Mouse (Mus musculus): ENCODE data around the gene E130308A19Rik. TPM values are rescaled to one million over a fixed set of nuclear protein-coding genes. Genes with fewer than 3 reads are reported as not detected.

E130308A19Rik gene
- polyA plus RNA-seq, 1 experiment from 2014 or later, result 25.1 TPM

DNA sequence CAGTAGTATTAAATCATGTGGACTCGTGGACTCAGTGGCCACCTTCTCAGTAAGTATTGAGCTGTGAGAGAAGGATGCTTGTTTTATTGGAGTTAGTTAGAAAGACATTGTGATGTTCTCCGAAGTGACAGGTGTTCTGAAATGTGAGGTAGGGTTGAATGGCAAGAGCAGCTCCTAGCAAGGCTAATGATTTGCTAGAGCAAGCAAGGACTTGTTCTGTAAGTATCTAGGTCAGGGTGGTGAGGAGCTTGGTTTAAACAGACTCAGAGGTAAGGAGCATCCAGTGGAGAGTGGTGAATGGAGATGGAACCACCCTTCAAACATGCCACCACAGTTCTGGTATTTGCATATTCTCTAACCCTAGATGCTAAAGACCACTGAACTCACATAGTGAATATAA is 16.6 kb downstream of the E130308A19Rik start:
- H3K9ac ChIP-seq, result no peak overlapping the region
- no peak overlapping the region for H3K4me2 ChIP-seq
- no peaks in the 10 kb centered on the region for H3K36me3 ChIP-seq
- WGBS, result 67% methylated on average over 2 of the region's 2 CpGs
- H3K27ac ChIP-seq, result no peak overlapping the region
- H3K4me3 ChIP-seq, result no peak overlapping the region
- no peaks in the 10 kb centered on the region for H3K27me3 ChIP-seq
- ATAC-seq (ENCODE audit: borderline replicate concordance, extremely low read depth, low FRiP score, low TSS enrichment), result no peak
- peaks cover 31% of the 10 kb centered on the region for H3K4me1 ChIP-seq
- no peaks in the 10 kb centered on the region for H3K9me3 ChIP-seq

DNA sequence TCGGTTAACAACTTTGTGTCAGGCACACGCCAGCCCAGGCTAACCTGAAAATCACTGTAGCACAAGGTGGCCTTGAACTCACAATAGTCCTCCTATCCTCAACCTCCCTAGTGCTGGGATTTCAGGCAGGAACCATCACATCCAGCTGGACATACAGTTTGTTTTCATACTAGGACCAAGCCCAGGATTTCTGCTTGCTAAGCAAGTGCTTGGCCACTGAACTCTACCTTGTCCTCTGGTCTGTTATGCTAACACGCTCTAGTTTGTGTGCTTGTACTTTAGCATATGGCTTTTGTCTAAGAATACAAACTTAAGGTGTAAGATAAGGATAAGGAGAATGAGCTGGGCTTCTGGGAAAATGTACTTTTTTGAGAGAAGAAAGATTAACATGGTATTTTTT is 18.4 kb downstream of the E130308A19Rik start:
- Histone ChIP-seq H3K27ac (no peak overlapping the region), H3K4me1 (peaks cover 23% of the 10 kb centered on the region), H3K4me3 (no peak overlapping the region), H3K9ac (no peak overlapping the region), H3K36me3 (no peaks in the 10 kb centered on the region), H3K27me3 (no peaks in the 10 kb centered on the region), H3K4me2 (no peak overlapping the region), H3K9me3 (no peaks in the 10 kb centered on the region)
- 72% methylated on average over 3 of the region's 3 CpGs for WGBS
- no peak for ATAC-seq (ENCODE audit: borderline replicate concordance, extremely low read depth, low FRiP score, low TSS enrichment)

DNA sequence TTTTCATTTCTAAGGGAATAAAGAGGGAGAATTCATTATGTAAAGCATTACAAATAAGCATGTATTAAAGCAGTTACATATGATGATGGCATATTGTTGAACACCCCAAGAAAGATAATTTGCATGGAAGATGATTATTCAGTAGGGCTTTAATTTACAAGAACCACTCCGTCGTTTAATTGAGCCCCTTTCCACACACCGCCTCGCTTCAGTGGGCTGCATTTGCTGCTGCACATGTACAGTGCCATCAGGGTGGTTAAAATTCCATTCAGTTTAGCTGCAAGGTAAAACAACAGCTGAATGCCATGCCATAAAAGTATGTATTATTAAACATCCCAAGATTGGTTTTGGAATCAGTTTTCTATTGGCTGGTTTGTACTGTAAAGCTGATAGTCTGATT is 19.0 kb downstream of the E130308A19Rik start:
- Histone ChIP-seq H3K9me3 (no peaks in the 10 kb centered on the region), H3K4me3 (no peak overlapping the region), H3K36me3 (no peaks in the 10 kb centered on the region), H3K27ac (no peak overlapping the region), H3K4me2 (no peak overlapping the region), H3K27me3 (no peaks in the 10 kb centered on the region), H3K9ac (no peak overlapping the region), H3K4me1 (peaks cover 19% of the 10 kb centered on the region)
- WGBS, result 86% methylated on average over 4 of the region's 4 CpGs
- ATAC-seq (ENCODE audit: borderline replicate concordance, extremely low read depth, low FRiP score, low TSS enrichment), result no peak

DNA sequence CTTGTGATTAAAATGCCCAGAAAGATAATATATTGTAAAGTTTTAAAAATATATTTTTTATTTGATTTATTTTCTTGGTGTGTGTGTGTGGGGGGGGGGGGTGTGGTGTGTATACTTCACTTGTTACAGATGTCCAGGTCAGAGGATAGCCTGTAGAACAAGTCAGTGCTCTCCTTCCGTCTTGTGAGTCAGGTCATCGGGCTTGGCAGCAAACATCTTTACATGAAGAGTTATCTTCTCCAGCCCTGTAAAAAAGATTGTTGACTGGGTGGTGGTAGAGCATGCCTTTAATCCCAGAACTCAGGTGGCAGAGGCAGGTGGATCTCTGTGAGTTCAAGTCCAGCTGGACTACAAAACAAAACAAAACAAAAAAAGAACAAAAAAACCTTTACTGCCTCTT is 19.6 kb downstream of the E130308A19Rik start:
- Histone ChIP-seq H3K4me3 (no peak overlapping the region), H3K9ac (no peak overlapping the region), H3K9me3 (no peaks in the 10 kb centered on the region), H3K36me3 (no peaks in the 10 kb centered on the region), H3K4me2 (no peak overlapping the region), H3K27me3 (no peaks in the 10 kb centered on the region), H3K4me1 (peaks cover 14% of the 10 kb centered on the region), H3K27ac (no peak overlapping the region)
- ATAC-seq (ENCODE audit: borderline replicate concordance, extremely low read depth, low FRiP score, low TSS enrichment), result no peak
- WGBS, result 78% methylated on average over 2 of the region's 2 CpGs

DNA sequence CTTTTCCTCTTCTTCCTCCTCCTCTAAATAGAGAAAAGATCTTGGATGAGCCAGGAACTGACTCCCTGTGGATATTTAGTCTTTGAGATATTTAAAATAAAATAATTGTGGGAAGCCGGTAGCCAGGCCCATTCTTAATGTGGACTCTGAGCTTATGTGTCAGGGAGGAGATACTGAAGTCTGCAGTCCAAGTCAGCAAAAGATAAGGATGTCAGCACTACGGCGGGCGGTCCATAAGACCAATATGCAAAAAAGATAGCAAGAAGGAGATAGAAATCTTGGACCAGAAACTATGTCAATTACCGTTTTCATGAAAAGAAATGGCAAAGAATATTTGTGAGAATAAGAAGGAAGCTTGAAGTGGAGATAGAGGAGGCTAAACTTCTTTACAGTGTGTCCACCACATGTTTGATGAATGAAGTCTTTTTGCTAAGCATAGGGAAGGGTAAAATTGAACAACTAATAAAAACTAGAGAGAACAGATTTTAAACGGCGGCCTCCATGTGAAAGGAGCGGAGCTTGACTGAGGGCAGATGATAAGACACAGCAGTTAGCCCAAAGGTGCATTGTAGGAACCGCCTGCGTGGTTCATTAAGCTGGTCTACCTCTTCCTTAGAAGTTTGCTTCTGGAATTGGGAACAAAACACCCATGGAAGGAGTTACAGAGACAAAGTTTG is 20.1 kb downstream of the E130308A19Rik start:
- no peak overlapping the region for H3K4me3 ChIP-seq
- H3K27me3 ChIP-seq, result no peaks in the 10 kb centered on the region
- H3K9me3 ChIP-seq, result no peaks in the 10 kb centered on the region
- no peak overlapping the region for H3K27ac ChIP-seq
- ATAC-seq (ENCODE audit: borderline replicate concordance, extremely low read depth, low FRiP score, low TSS enrichment), result no peak
- 87% methylated on average over 10 of the region's 10 CpGs for WGBS
- H3K36me3 ChIP-seq, result no peaks in the 10 kb centered on the region
- peaks cover 10% of the 10 kb centered on the region; the same call in 1 of the 2 replicates for H3K4me1 ChIP-seq
- H3K9ac ChIP-seq, result no peak overlapping the region
- H3K4me2 ChIP-seq, result no peak overlapping the region

DNA sequence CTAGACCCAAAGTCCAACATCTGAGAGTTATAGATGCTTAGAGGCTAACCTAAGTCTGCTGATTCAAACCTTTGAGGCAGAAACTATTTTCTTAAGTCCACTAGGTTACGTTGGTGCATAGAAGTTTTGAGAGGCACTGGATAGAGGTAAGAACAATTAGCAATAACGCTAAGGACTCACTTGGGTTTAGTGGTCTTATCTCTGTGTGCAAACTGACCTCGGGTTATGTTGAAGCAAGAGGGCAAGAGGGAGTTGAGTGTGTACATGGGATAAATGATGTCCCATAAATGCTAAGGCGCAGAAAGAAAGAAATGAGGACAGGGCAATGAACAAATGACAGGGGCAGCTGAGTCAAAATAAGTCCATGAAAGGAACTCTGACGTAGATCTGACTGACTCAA is 23.1 kb downstream of the E130308A19Rik start:
- ATAC-seq (ENCODE audit: borderline replicate concordance, extremely low read depth, low FRiP score, low TSS enrichment), result no peak
- Histone ChIP-seq H3K9ac (no peak overlapping the region), H3K27ac (no peak overlapping the region), H3K27me3 (no peaks in the 10 kb centered on the region), H3K4me3 (no peak overlapping the region), H3K4me1 (peaks cover 4% of the 10 kb centered on the region; the same call in 1 of the 2 replicates), H3K36me3 (no peaks in the 10 kb centered on the region), H3K9me3 (no peaks in the 10 kb centered on the region), H3K4me2 (no peak overlapping the region)
- 66% methylated on average over 5 of the region's 5 CpGs for WGBS

DNA sequence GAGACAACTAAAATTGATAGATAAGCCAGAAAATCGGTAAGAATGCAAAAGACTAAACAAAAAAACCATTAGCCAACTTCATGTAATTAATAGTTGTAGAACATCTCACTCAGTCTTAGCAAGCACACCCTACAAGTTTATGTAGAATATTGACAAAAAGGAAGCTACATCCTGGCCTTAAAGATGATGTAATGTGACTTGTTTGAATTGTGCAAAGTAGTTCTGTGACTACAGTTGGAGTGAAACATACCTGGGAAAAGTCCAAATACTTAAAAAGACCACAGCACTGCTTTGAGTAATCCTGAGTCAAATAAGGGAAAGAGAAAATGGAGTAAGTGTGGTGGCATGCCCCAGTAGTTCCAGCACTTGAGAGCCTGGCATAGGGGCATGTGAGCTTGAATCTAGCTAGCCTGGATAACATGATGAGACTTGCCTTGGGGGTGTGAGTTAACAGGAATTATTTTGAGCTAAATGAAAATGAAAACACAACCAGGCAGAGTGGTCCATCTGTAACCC is 26.2 kb downstream of the E130308A19Rik start:
- Histone ChIP-seq H3K4me1 (no peaks in the 10 kb centered on the region; the same call in 1 of the 2 replicates), H3K9me3 (no peaks in the 10 kb centered on the region), H3K4me3 (no peak overlapping the region), H3K27me3 (no peaks in the 10 kb centered on the region), H3K4me2 (no peak overlapping the region), H3K36me3 (no peaks in the 10 kb centered on the region), H3K27ac (no peak overlapping the region), H3K9ac (no peak overlapping the region)
- ATAC-seq (ENCODE audit: borderline replicate concordance, extremely low read depth, low FRiP score, low TSS enrichment), result no peak
- 71% methylated on average over 1 of the region's 1 CpGs for WGBS

DNA sequence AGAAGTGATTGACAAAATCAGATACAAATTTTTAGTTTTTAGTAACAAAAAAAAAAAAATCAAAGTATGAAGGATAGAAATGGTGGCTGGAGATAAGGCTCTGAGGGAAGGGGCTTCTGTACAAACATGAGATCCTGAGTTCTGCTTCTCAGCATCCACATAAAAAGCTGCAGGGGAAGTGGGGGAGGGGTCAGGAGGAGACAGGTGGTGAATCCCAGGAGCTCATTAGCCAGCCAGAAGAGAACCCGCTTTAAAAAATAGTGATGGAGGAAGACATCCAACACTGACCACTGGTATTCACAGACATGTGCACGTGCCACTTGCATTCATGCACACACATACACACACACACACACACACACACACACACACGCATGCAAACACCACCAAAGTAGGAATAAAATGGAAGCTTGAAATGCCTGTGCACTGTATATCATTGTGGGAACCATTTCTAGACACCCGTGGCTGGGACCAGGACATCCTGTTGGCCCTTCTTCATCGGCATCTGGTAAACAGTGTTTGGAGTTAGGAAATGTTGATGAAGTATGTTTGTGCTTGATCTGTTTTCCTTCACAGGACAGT is 30.1 kb downstream of the E130308A19Rik start:
- no peak for ATAC-seq (ENCODE audit: borderline replicate concordance, extremely low read depth, low FRiP score, low TSS enrichment)
- H3K27ac ChIP-seq, result no peak overlapping the region

DNA sequence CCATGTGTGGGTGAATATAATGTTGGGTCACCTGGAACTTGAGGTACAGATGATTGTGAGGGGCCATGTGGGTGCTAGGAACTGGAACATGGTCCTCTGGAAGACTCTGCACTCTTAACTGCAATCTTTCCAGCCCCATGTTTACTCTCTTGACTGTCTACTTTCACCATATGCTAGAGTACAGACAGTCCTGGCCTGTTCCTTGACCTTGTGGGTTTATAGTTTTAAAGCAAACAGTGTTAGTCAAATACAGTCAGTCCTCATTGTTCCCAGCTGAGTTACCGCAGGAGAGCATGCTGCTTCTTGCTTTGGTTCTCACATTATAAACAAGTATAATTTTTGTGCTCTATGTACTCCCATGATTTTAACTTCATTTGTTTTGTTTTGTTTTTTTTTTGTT is 36.2 kb downstream of the E130308A19Rik start:
- no peak for ATAC-seq (ENCODE audit: borderline replicate concordance, extremely low read depth, low FRiP score, low TSS enrichment)
- Histone ChIP-seq H3K4me1 (peaks cover 5% of the 10 kb centered on the region; the same call in 1 of the 2 replicates), H3K27me3 (no peaks in the 10 kb centered on the region), H3K36me3 (no peaks in the 10 kb centered on the region), H3K27ac (no peak overlapping the region), H3K9ac (no peak overlapping the region), H3K4me3 (no peak overlapping the region), H3K4me2 (no peak overlapping the region), H3K9me3 (no peaks in the 10 kb centered on the region)
- WGBS, result 65% methylated on average over 1 of the region's 1 CpGs

More for the DNA sequence above, 30.1 kb downstream of the E130308A19Rik start:
- Histone ChIP-seq H3K4me2 (no peak overlapping the region), H3K4me3 (no peak overlapping the region), H3K9ac (no peak overlapping the region), H3K4me1 (no peaks in the 10 kb centered on the region), H3K36me3 (no peaks in the 10 kb centered on the region), H3K27me3 (no peaks in the 10 kb centered on the region), H3K9me3 (no peaks in the 10 kb centered on the region)
- 65% methylated on average over 5 of the region's 5 CpGs for WGBS

DNA sequence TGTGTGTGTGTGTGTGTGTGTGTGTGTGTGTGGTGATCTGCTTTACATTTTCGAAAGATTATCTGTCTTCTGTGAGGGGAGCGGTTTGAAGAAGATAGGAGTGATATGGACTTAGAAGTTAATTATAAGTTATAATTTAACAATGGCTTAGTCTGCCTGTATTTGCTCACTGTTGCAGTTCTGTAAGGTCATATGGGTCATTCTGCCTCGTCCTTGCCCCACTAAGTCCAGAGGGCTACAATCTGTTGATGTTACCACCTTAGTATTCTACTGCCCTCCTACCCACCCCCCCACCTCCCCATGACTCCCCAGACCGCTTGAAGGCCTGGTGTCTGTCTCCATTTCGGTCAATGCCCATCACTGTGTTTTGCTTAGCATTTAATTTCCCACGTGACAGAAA is 37.4 kb downstream of the E130308A19Rik start:
- Histone ChIP-seq H3K9me3 (no peaks in the 10 kb centered on the region), H3K36me3 (no peaks in the 10 kb centered on the region), H3K27ac (no peak overlapping the region), H3K4me3 (no peak overlapping the region), H3K4me1 (peaks cover 7% of the 10 kb centered on the region; the same call in 1 of the 2 replicates), H3K9ac (no peak overlapping the region), H3K27me3 (no peaks in the 10 kb centered on the region), H3K4me2 (no peak overlapping the region)
- 88% methylated on average over 6 of the region's 6 CpGs for WGBS
- no peak for ATAC-seq (ENCODE audit: borderline replicate concordance, extremely low read depth, low FRiP score, low TSS enrichment)

DNA sequence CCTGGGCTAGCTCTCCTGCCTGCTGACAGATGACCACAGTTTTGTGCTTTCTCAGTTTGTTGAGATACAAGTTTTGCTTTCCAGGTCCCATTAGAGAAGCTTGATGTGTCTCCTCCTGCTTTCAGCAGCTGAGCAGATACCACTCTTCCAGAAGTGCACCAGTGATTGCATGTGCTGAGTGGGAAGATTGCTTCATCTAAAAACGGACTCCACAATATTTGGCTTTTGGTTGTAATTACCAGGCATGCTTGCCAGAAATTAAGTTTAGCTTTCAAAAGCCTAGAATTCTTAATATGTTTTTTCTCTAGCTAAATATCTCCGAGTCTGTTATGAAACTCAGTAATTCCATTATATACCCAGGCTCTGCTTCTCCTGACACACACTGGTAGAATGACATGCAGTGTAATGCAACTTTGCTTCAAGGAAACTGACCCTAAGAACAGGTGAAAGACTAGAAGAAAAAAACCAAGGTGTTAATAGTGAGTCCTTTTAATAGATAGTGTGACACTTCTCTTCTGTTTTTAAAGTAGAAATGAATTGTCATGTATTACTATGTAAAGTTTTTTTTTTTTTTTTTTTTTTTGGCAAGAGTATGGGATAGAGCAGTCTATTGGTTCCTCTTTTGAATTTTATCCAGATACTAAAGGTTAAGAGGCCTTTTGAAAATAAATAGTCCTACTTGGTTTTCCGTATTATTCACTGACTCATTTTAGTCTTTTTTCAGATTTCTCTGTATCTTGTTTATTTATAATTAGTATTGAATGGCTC is 40.7 kb downstream of the E130308A19Rik start:
- Histone ChIP-seq H3K4me2 (no peak overlapping the region), H3K9me3 (no peaks in the 10 kb centered on the region), H3K36me3 (no peaks in the 10 kb centered on the region), H3K9ac (no peak overlapping the region), H3K4me3 (no peak overlapping the region), H3K27me3 (no peaks in the 10 kb centered on the region), H3K27ac (no peak overlapping the region), H3K4me1 (peaks cover 7% of the 10 kb centered on the region; the same call in 1 of the 2 replicates)
- ATAC-seq (ENCODE audit: borderline replicate concordance, extremely low read depth, low FRiP score, low TSS enrichment), result no peak
- 55% methylated on average over 3 of the region's 3 CpGs for WGBS

DNA sequence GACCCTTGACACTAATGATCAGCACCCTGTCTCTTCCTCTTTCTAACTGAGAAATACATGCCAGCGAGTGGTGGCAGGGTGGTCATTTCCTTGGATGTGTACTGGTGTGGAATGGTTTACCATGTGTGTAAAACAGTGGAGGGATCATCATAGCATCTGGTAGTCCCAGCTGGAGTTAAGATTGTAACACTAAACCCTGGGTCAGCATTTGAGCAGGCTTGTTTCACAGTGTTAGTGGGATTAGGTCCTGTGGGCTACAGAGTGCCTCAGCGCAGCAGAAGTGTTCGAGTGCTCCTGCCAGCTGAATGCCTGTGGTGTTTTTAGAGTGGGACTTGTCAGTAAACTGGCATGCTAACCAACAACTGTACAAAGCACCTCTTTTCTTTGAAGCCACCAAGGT is 42.0 kb downstream of the E130308A19Rik start:
- H3K9ac ChIP-seq, result no peak overlapping the region
- H3K4me2 ChIP-seq, result no peak overlapping the region
- H3K4me3 ChIP-seq, result no peak overlapping the region
- H3K9me3 ChIP-seq, result no peaks in the 10 kb centered on the region
- H3K27me3 ChIP-seq, result no peaks in the 10 kb centered on the region
- H3K36me3 ChIP-seq, result no peaks in the 10 kb centered on the region
- no peak for ATAC-seq (ENCODE audit: borderline replicate concordance, extremely low read depth, low FRiP score, low TSS enrichment)
- WGBS, result 57% methylated on average over 3 of the region's 3 CpGs
- peaks cover 7% of the 10 kb centered on the region; the same call in 1 of the 2 replicates for H3K4me1 ChIP-seq
- no peak overlapping the region for H3K27ac ChIP-seq

Data from lung, embryonic 15.5 days (tissue).